ENCODE assay signal across 9 mouse cellular contexts in genomic region chr3:80958591-80958990, GRCm38 (mm10). TPM values are rescaled to one million over a fixed set of nuclear protein-coding genes. Genes with fewer than 3 reads are reported as not detected.
DNase-seq lines count a peak whose midpoint lies in the region; ATAC-seq and TF ChIP-seq lines count a peak whose summit lies in the region.
"Had no signal": no experiment of that assay in that cellular context is flagged by ENCODE, and none has a peak within 500 bp of the region (broad histone marks: within the 10 kb centered on the region; RNA-seq: fewer than 3 reads in every experiment).

No protein-coding gene starts in this region.

- intact Hi-C loops in heart, postnatal 36 days (cut with DNase I), result loop anchor here (1.0 to 5.0 kb wide), 4 partner anchors 80 to 966 kb away; no protein-coding TSS in a partner anchor

- no peak overlapping the region for H3K9ac ChIP-seq in lung, embryonic 14.5 days
- H3K9ac ChIP-seq: heart, embryonic 13.5 days had no signal

- H3K4me2 ChIP-seq in lung, embryonic 14.5 days, result no peak overlapping the region
- H3K4me2 ChIP-seq: heart, embryonic 13.5 days had no signal

- no peaks in the 10 kb centered on the region for H3K27me3 ChIP-seq in embryonic facial prominence, embryonic 10.5 days (replicated peaks; ENCODE audit: low read depth, poor library complexity, severe bottlenecking)
- no peaks in the 10 kb centered on the region for H3K27me3 ChIP-seq in lung, embryonic 14.5 days (ENCODE audit: insufficient read depth, low read length)
- H3K27me3 ChIP-seq: heart, embryonic 13.5 days had no signal

- H3K9me3 ChIP-seq in embryonic facial prominence, embryonic 10.5 days, result no peaks in the 10 kb centered on the region
- no peaks in the 10 kb centered on the region for H3K9me3 ChIP-seq in lung, embryonic 14.5 days (ENCODE audit: low read depth, low read length)
- H3K9me3 ChIP-seq: heart, embryonic 13.5 days had no signal

- H3K4me1 ChIP-seq in embryonic facial prominence, embryonic 10.5 days, result no peaks in the 10 kb centered on the region
- no peaks in the 10 kb centered on the region for H3K4me1 ChIP-seq in lung, embryonic 14.5 days (ENCODE audit: insufficient read depth)
- H3K4me1 ChIP-seq: heart, embryonic 13.5 days had no signal

- peak; percentile 89 for TF ChIP-seq CTCF in lung, embryonic 14.5 days (IDR thresholded peaks at IDR 0.05; ENCODE audit: low read depth)

- H3K27ac ChIP-seq in embryonic facial prominence, embryonic 10.5 days (replicated peaks), result no peak overlapping the region
- H3K27ac ChIP-seq in lung, embryonic 14.5 days (ENCODE audit: low read depth), result no peak overlapping the region
- H3K27ac ChIP-seq: heart, embryonic 13.5 days had no signal

- no peak overlapping the region for H3K4me3 ChIP-seq in embryonic facial prominence, embryonic 10.5 days
- H3K4me3 ChIP-seq in lung, embryonic 14.5 days (ENCODE audit: low read depth, low read length), result no peak overlapping the region
- H3K4me3 ChIP-seq: heart, embryonic 13.5 days had no signal

- H3K36me3 ChIP-seq in embryonic facial prominence, embryonic 10.5 days (replicated peaks), result no peaks in the 10 kb centered on the region
- H3K36me3 ChIP-seq in lung, embryonic 14.5 days (ENCODE audit: insufficient read depth), result no peaks in the 10 kb centered on the region
- H3K36me3 ChIP-seq: heart, embryonic 13.5 days had no signal

- ATAC-seq in lung, embryonic 14.5 days (ENCODE audit: insufficient read depth), result peak; percentile 70
- ATAC-seq in neutrophil, adult 5-6 weeks (ENCODE audit: extremely low read depth, insufficient number of reproducible peaks, low FRiP score, poor library complexity, severe bottlenecking), result peak; percentile 77

- DNase-seq in ES-CJ7 (ENCODE audit: low read depth, low spot score), result peak; percentile 56
- DNase-seq in adrenal gland, postnatal 10 days, result peak; percentile 65
- peak; percentile 50 for DNase-seq in embryonic facial prominence, embryonic 10.5 days (ENCODE audit: low spot score)
- peak; percentile 18 to 26 for DNase-seq in heart, postnatal 36 days
- DNase-seq in kidney, postnatal 4 days, result peak; percentile 59 to 65
- peak; percentile 82 for DNase-seq in lung, embryonic 14.5 days
- DNase-seq in thymus, postnatal 4 days, result peak; percentile 14

- WGBS in embryonic facial prominence, embryonic 10.5 days, result 41% methylated on average over 1 of the region's 1 CpGs
- WGBS in lung, embryonic 14.5 days, result 23% methylated on average over 1 of the region's 1 CpGs

RNA-seq across cellular contexts. Expression of gene Glrb, which starts 45.1 kb away (rescaled TPM):
- total RNA-seq in adrenal gland, postnatal 10 days (2021), result 1 to 10 TPM; 7.9 to 9.9 TPM
- 6.7 and 7.2 TPM in 2 replicates for polyA plus RNA-seq in embryonic facial prominence, embryonic 10.5 days (2016; fragmentation: Nextera tagmentation; extraction: Ambion mirVana)
- under 1 TPM in 1 of 2 experiments, not detected in 1; 0.22 TPM for total RNA-seq in heart, postnatal 36 days (2021)
- polyA plus RNA-seq in lung, embryonic 14.5 days (2014; fragmentation: Nextera tagmentation; extraction: Ambion mirVana), result 3.1 and 4.0 TPM in 2 replicates
- not detected in 2 replicates for total RNA-seq in neutrophil, adult 5-6 weeks (2017)

Comparison
In these comparisons a context has a peak if more than half of its experiments do, and no peak if none do; other contexts are left out.
1. DNase-seq: peak in every context shown above with its lines; median percentile 82 in lung, embryonic 14.5 days; 65 in adrenal gland, postnatal 10 days; 62 in kidney, postnatal 4 days; 56 in ES-CJ7; 50 in embryonic facial prominence, embryonic 10.5 days; 22 in heart, postnatal 36 days; 14 in thymus, postnatal 4 days.